Mouse (Mus musculus): Measurements from ENCODE around the gene Amdhd2. TPM values are rescaled to one million over a fixed set of nuclear protein-coding genes. Genes with fewer than 3 reads are reported as not detected.

Amdhd2 gene
- 25.8 and 27.6 TPM in 2 replicates for polyA plus RNA-seq (2014; fragmentation: Nextera tagmentation; extraction: Ambion mirVana)

GRCm38 (mm10) chr17:24163176-24163962, at the start of gene Amdhd2:
Gene Amdhd2 (minus strand): TSS chr17:24163766.
- Histone ChIP-seq H3K27ac (replicated peaks; ENCODE audit: low read depth, low read length) (peak within 1 kb of the TSS; percentile 80), H3K27me3 (ENCODE audit: control insufficient read depth, insufficient read depth, low read length) (no peaks in the 10 kb centered on the region), H3K4me3 (replicated peaks; ENCODE audit: low read depth, low read length) (peak within 1 kb of the TSS; percentile 84), H3K4me1 (ENCODE audit: control insufficient read depth, insufficient read depth, low read length) (peaks cover 19% of the 10 kb centered on the region), H3K9me3 (ENCODE audit: control insufficient read depth, low read length) (no peaks in the 10 kb centered on the region), H3K9ac (replicated peaks; ENCODE audit: low read length) (peak within 1 kb of the TSS; percentile 80), H3K36me3 (ENCODE audit: control insufficient read depth, insufficient read depth, low read length) (peaks cover 13% of the 10 kb centered on the region), H3K4me2 (ENCODE audit: low read length) (peak within 1 kb of the TSS; percentile 98)
- ATAC-seq (ENCODE audit: low FRiP score, low TSS enrichment), result peak; percentile 89
- WGBS, result 1% methylated on average over 47 of the region's 47 CpGs
- peak; percentile 97 for DNase-seq

DNA sequence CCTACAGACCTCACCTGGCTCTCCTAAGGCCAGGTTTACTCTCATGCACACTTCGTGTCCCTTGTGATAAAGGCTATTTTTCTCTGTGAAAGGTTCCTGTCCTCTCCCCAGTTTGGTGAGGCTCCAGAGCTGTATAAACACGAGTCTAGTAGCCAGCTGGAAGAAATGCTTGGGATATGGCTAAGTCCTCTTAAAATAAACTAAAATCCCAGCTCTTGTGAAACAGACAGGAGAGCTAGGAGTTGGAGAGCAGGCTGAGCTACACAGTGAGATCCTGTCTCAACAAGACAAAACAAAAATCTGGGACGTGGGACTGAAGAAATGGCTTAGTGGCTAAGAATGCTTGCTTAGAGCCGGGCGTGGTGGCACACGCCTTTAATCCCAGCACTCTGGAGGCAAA, 49.6 kb upstream of the Amdhd2 start:
- H3K27me3 ChIP-seq (ENCODE audit: control insufficient read depth, insufficient read depth, low read length), result peaks cover 3% of the 10 kb centered on the region; the same call in 1 of the 2 replicates
- ATAC-seq (ENCODE audit: low FRiP score, low TSS enrichment), result no peak
- DNase-seq, result no peak
- H3K4me3 ChIP-seq (replicated peaks; ENCODE audit: low read depth, low read length), result no peak overlapping the region
- no peaks in the 10 kb centered on the region for H3K9me3 ChIP-seq (ENCODE audit: control insufficient read depth, low read length)
- no peak overlapping the region for H3K9ac ChIP-seq (replicated peaks; ENCODE audit: low read length)
- H3K27ac ChIP-seq (replicated peaks; ENCODE audit: low read depth, low read length), result no peak overlapping the region
- peaks cover 36% of the 10 kb centered on the region for H3K4me1 ChIP-seq (ENCODE audit: control insufficient read depth, insufficient read depth, low read length)
- H3K4me2 ChIP-seq (ENCODE audit: low read length), result no peak overlapping the region
- 82% methylated on average over 6 of the region's 6 CpGs for WGBS
- H3K36me3 ChIP-seq (ENCODE audit: control insufficient read depth, insufficient read depth, low read length), result peaks cover 29% of the 10 kb centered on the region

DNA sequence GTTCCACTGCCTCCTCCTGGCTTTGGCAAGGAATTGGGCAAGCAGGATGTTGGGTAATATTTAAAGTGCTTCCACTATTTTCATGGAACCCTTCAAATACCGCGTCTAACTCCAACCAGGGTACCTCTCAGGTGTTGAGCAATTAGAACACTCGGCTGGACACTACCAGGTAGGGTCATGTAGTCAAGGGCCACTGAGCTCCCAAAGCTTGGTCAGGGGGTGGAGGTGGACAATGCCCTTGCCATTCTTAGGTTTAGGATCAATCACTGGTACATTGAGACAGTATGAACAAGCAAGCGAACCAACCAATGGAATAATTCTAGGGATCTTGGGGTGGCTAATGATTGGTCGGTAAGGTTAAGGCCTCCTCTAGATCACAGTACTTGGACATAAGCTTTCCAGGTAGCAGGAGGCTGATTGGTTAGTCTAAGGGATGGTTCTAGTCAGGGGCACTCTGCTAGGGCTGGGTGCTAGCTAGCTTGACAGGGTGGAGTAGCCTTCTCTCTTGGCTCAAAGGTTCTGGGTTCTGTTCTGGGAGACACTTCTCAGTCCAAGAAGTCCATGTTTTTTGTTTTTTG, 49.0 kb upstream of the Amdhd2 start:
- Histone ChIP-seq H3K4me1 (ENCODE audit: control insufficient read depth, insufficient read depth, low read length) (peaks cover 43% of the 10 kb centered on the region), H3K4me3 (replicated peaks; ENCODE audit: low read depth, low read length) (peak overlapping the region; percentile 53), H3K36me3 (ENCODE audit: control insufficient read depth, insufficient read depth, low read length) (peaks cover 23% of the 10 kb centered on the region), H3K4me2 (ENCODE audit: low read length) (peak overlapping the region; percentile 96), H3K27ac (replicated peaks; ENCODE audit: low read depth, low read length) (peak overlapping the region; percentile 78), H3K9ac (replicated peaks; ENCODE audit: low read length) (peak overlapping the region; percentile 81; the same call in 1 of the 2 replicates), H3K9me3 (ENCODE audit: control insufficient read depth, low read length) (no peaks in the 10 kb centered on the region), H3K27me3 (ENCODE audit: control insufficient read depth, insufficient read depth, low read length) (peaks cover 10% of the 10 kb centered on the region; the same call in 1 of the 2 replicates)
- ATAC-seq (ENCODE audit: low FRiP score, low TSS enrichment) (no peak), DNase-seq (no peak)
- 25% methylated on average over 5 of the region's 5 CpGs for WGBS

DNA sequence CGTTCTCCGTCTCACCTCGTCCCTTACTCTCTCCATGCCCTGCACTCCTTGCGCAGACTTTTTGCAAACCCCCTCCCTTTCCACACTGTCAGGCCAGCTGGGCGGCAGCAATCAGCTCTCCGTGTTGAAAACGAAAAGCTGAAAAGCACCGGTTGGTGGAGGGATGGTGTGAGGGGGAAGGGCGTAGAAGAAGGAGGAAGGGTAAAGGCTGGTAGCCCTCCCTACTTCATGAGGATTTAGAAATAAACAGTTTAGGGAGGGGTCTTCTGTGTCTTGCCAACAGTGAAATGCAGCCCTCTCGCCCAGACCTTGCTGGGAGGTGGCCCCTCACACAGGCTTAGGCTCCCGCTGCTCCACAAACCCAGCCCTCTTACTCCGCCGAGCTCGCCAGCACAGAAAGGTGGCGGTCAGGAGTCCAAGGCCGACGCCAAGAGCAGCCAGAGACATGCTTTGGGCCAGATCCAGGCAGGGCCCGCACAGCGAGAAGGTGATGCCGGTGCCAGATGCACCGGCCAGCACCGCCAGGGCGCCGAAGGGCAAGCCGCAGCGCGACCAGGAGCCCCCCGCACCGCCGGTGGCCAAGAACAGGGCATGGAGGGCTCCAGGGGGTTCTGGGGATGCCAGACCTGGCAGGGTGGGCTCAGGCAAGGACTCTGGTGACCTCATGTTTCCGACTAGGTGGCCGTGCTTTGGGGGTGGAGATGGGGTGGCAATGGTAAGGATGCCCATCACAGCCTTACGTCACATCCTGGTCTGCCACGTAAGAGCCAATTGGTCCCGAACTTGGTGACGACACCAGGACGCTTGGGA, 48.3 kb upstream of the Amdhd2 start:
- peaks cover 49% of the 10 kb centered on the region for H3K4me1 ChIP-seq (ENCODE audit: control insufficient read depth, insufficient read depth, low read length)

GRCm38 (mm10) chr17:24210591-24210990, 47.0 kb upstream of the Amdhd2 start:
- 80% methylated on average over 3 of the region's 3 CpGs for WGBS
- DNase-seq (no peak), ATAC-seq (ENCODE audit: low FRiP score, low TSS enrichment) (no peak)
- no peaks in the 10 kb centered on the region for H3K9me3 ChIP-seq (ENCODE audit: control insufficient read depth, low read length)
- peaks cover 15% of the 10 kb centered on the region; the same call in 1 of the 2 replicates for H3K27me3 ChIP-seq (ENCODE audit: control insufficient read depth, insufficient read depth, low read length)
- H3K27ac ChIP-seq (replicated peaks; ENCODE audit: low read depth, low read length), result 0 out of 2 replicates have a peak overlapping the region, but pooled peaks have one; percentile 20
- peaks cover 6% of the 10 kb centered on the region for H3K36me3 ChIP-seq (ENCODE audit: control insufficient read depth, insufficient read depth, low read length)
- peaks cover 62% of the 10 kb centered on the region for H3K4me1 ChIP-seq (ENCODE audit: control insufficient read depth, insufficient read depth, low read length)
- H3K4me2 ChIP-seq (ENCODE audit: low read length), result peak overlapping the region; percentile 96; the same call in 1 of the 2 replicates
- no peak overlapping the region for H3K4me3 ChIP-seq (replicated peaks; ENCODE audit: low read depth, low read length)
- H3K9ac ChIP-seq (replicated peaks; ENCODE audit: low read length), result no peak overlapping the region

More for the DNA sequence above, 48.3 kb upstream of the Amdhd2 start:
- ATAC-seq (ENCODE audit: low FRiP score, low TSS enrichment) (peak; percentile 56), DNase-seq (peak; percentile 91)
- peak overlapping the region; percentile 96 for H3K4me2 ChIP-seq (ENCODE audit: low read length)
- peak overlapping the region; percentile 53 for H3K4me3 ChIP-seq (replicated peaks; ENCODE audit: low read depth, low read length)
- 1% methylated on average over 37 of the region's 37 CpGs for WGBS
- peak overlapping the region; percentile 81 for H3K9ac ChIP-seq (replicated peaks; ENCODE audit: low read length)
- peak overlapping the region; percentile 78 for H3K27ac ChIP-seq (replicated peaks; ENCODE audit: low read depth, low read length)
- H3K36me3 ChIP-seq (ENCODE audit: control insufficient read depth, insufficient read depth, low read length), result peaks cover 17% of the 10 kb centered on the region
- peaks cover 15% of the 10 kb centered on the region; the same call in 1 of the 2 replicates for H3K27me3 ChIP-seq (ENCODE audit: control insufficient read depth, insufficient read depth, low read length)
- no peaks in the 10 kb centered on the region for H3K9me3 ChIP-seq (ENCODE audit: control insufficient read depth, low read length)

- 59% methylated on average over 3 of the region's 3 CpGs for WGBS
- Histone ChIP-seq H3K9ac (replicated peaks; ENCODE audit: low read length) (no peak overlapping the region), H3K4me3 (replicated peaks; ENCODE audit: low read depth, low read length) (no peak overlapping the region), H3K36me3 (ENCODE audit: control insufficient read depth, insufficient read depth, low read length) (no peaks in the 10 kb centered on the region), H3K9me3 (ENCODE audit: control insufficient read depth, low read length) (no peaks in the 10 kb centered on the region), H3K4me2 (ENCODE audit: low read length) (peak overlapping the region; percentile 94), H3K4me1 (ENCODE audit: control insufficient read depth, insufficient read depth, low read length) (peaks cover 63% of the 10 kb centered on the region), H3K27me3 (ENCODE audit: control insufficient read depth, insufficient read depth, low read length) (peaks cover 15% of the 10 kb centered on the region; the same call in 1 of the 2 replicates), H3K27ac (replicated peaks; ENCODE audit: low read depth, low read length) (no peak overlapping the region; the same call in 1 of the 2 replicates)
- ATAC-seq (ENCODE audit: low FRiP score, low TSS enrichment) (no peak), DNase-seq (no peak)
Measured at GRCm38 (mm10) chr17:24209916-24210240, 46.3 kb upstream of the Amdhd2 start.

DNA sequence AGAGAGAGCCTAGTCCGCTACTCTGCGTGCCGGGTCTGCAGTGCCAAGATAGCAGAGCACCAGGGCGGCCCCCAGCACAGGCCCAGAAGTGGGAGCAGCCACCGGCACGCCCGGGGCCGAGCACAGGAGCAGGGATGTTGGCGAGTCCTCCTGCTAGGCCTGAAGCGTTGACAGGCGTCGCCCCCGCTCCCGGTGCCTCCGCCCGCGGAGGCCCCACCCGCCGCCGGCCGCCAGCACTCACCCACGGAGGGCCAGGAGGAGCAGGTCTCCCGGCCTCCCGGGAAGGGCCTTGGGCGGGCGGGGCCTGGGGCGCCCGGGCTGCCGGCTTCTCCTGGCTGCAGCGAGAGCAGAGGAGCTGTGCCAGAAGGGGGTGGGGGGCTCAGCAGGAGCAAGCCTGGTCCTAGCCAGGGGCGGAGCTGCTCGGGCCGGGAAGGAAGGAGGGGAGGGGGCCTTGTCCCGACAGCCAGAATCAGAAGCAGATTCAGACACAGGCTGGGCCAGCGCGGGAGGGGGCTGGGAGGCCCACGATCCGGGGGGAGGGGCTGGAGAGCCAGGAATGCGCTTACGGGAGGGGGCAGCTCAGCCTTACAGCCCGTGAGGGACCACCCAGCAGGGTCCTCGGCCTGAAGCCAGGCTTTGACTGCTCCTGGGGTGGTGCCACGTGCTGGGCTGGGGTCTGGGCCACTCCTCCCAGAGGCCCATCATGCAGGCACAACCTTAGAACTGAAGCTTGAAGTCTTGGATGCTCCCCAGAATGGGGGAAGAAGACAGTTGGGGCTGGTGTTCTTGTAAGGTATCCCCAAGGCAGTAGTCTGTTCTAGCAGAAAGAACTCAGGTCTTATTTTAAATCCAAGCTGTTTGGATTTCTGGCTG, 45.7 kb upstream of the Amdhd2 start, which contains the start of gene Ntn3:
Ntn3 (minus strand) TSS at position 489 of the 873 bp plus-strand sequence.
- Histone ChIP-seq H3K9ac (replicated peaks; ENCODE audit: low read length) (peak within 1 kb of the TSS; percentile 75), H3K27me3 (ENCODE audit: control insufficient read depth, insufficient read depth, low read length) (peaks cover 15% of the 10 kb centered on the region; the same call in 1 of the 2 replicates), H3K4me2 (ENCODE audit: low read length) (peak within 1 kb of the TSS; percentile 94), H3K9me3 (ENCODE audit: control insufficient read depth, low read length) (no peaks in the 10 kb centered on the region), H3K27ac (replicated peaks; ENCODE audit: low read depth, low read length) (peak within 1 kb of the TSS; percentile 74), H3K36me3 (ENCODE audit: control insufficient read depth, insufficient read depth, low read length) (no peaks in the 10 kb centered on the region), H3K4me3 (replicated peaks; ENCODE audit: low read depth, low read length) (peak within 1 kb of the TSS; percentile 44), H3K4me1 (ENCODE audit: control insufficient read depth, insufficient read depth, low read length) (peaks cover 69% of the 10 kb centered on the region)
- ATAC-seq (ENCODE audit: low FRiP score, low TSS enrichment), result peak; percentile 38
- 1% methylated on average over 43 of the region's 43 CpGs for WGBS
- peak; percentile 79 for DNase-seq

Data from midbrain, embryonic 14.5 days (tissue).